Mouse (Mus musculus) myocyte (in vitro differentiated cells): ENCODE results near the gene Pde4d.

Source experiments
- E2F4 ChIP-seq: IDR thresholded peaks from one replicate; pipeline ENCODE4 v1.6.1; 2011; ENCODE audit warnings: mild to moderate bottlenecking, control low read depth, moderate library complexity; ENCODE audit not compliant: insufficient read depth
- POLR2A ChIP-seq: IDR thresholded peaks from one replicate; pipeline ENCODE4 v1.6.1; 2011; ENCODE audit warnings: low read depth, mild to moderate bottlenecking, control low read depth, moderate library complexity; ENCODE audit not compliant: insufficient read length

GRCm38 (mm10) chr13:109402396-109402795, 952.6 kb downstream of the Pde4d start:
- TF ChIP-seq POLR2A (no peak), E2F4 (no peak)
